Mouse (Mus musculus) NIH3T3 (cell line): ENCODE measurements around the gene Clpp.

Experiments
- DNase-seq: peaks from one replicate; pipeline ENCODE4 v3.0.0-alpha.2; 2012; ENCODE audit warnings: low read depth

Clpp gene

DNA sequence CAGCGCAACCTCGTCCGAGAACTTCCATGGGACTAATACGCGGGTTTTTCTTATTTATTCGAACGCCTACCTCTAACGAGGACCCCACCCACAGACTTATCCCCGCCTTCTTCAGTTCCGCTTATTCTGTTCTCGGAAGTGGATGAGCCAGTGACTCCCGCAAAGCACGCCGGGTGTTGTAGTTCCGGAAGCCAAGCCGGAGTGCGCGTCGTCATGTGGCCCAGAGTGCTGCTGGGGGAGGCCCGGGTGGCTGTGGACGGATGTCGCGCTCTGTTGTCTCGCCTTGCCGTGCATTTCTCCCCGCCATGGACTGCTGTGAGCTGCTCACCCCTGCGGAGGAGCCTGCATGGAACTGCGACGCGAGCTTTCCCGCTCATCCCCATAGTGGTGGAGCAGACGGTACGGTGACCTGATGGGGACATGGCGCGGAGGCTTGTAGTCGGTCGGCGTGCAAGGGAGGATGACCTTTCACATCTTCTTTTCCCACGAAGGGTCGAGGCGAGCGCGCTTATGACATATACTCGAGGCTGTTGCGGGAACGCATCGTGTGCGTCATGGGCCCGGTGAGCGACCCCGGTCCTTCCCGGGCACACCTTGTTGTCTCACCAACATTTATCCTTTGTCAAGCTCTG is at the start of gene Clpp:
Gene Clpp (plus strand): TSS at position 191 of the 632 bp plus-strand sequence.
- peak; percentile 97 for DNase-seq

GRCm38 (mm10) chr17:56950915-56951314 is 39.2 kb upstream of the Clpp start:
- peak; percentile 78 for DNase-seq

GRCm38 (mm10) chr17:56952639-56953038 is 37.5 kb upstream of the Clpp start:
- no peak for DNase-seq

- no peak for DNase-seq
These were observed 35.2 kb upstream of the Clpp start for GRCm38 (mm10) chr17:56954871-56955270.

DNA sequence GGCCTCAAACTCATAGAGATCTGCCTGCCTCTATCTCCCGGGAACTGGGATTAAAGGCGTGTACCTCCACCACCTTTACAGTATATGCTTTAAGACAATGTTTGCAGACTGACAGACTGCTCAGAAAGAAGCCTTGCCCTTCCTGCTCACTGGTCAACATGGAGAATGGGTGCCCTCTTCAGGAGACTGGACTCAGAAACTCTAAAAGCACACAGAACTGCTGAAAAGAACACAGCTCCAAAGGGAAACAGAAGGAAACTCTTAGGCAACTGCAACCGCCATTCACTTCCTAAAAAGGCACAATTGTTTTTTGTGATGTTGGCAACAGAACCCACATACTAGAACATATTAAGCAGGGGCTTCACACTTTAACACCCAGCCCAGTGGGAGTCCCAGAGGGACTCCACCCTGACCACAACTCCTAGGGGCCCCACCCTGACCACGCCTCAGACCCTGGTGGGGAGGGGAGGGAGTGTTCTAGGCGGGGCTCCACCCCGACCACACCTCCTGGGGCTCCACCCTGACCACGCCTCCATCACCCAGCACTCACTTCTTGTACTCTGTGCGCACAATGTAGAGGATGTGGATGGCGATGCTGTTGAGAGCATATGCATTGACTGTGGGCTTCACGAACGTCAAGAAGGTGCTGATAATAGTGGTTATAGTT is 32.2 kb upstream of the Clpp start:
- peak; percentile 63 for DNase-seq

GRCm38 (mm10) chr17:56958667-56959066 is 31.4 kb upstream of the Clpp start:
- no peak for DNase-seq

DNA sequence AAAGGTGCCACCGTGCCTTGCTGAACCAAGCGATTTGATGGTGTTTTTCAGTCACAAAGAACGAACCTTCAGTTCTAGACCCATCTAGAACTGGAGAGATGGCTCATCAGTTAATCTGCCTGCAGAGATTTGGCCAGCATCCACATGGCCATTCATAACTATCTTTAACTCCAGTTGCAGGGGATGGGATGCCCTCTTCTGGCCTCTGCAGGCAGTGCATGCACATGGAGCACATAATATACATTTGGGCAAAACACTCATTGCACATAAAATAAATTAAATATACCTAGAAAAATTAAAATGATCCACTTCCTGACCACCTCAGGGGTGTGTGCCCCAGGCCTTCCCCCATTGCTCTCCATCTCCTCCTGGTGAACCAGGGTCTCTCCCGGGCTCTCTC is 28.2 kb upstream of the Clpp start:
- peak; percentile 39 for DNase-seq

DNA sequence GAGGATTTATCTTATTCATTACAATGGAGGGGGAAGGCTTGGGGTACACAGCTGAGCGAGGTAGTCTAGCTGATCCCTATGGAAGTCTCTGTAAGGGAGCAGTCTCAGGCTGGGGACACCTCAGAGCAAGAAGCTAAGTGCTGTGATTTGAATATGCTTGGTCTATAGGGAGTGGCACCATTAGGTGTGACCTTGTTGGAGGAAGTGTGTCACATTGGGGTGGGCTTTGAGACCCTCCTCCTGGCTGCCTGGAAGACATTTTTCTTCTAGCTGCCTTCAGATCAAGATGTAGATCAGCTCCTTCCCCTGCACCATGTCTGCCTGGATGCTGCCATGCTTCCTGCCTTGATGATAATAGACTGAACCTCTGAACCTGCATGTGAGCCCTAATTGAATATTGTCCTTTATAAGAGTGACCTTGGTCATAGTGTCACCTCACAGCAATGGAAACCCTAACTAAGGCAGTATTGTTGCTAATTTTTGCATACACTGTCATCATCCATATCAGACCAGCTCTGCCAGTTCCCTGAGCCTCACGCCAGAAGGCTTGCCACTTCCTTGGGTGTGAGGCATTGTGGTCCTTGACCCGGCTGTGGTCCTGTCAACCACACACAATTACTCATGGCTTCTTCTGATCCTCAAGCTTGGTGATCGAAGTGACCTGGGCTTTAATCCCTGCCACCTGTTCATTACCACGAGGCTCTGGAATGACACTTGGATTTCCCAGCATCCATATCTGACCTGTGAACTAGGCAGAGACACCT is 27.3 kb upstream of the Clpp start:
- no peak for DNase-seq

GRCm38 (mm10) chr17:56963646-56964045 is 26.5 kb upstream of the Clpp start:
- DNase-seq: no peak

GRCm38 (mm10) chr17:56969321-56969720 is 20.8 kb upstream of the Clpp start:
- no peak for DNase-seq

GRCm38 (mm10) chr17:56970081-56970480 is 20.0 kb upstream of the Clpp start:
- no peak for DNase-seq

DNA sequence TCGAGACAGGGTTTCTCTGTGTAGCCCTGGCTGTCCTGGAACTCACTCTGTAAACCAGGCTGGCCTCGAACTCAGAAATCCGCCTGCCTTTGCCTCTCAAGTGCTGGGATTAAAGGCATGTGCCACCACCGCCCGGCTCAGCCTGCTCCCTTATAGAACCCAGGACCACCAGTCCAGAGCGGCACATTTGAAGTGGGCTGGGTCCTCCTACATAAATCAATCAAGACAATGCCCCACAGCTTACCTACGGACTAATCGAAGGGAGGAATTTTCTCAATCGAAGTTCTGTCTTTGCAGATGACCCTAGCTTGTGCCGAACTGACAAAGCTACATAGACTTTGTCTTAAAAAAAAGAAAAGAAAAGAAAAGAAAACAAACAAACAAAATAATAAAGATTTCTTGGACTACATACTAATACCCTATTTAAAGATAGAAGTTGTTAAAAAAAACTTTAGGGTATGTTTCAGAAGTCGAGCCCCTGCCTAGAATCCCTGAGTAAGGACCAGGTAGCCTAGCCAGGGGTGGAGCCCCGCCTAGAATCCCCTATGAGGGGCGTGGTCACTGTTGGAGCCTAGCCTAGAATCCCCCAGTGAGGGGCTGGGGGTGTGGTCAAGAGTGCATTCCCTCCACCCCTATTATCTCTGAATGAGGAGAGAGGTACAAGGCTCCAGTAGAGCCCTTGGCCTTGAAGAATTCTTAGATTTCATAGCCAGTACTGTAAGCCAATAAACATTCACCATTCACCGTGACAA is 16.0 kb upstream of the Clpp start:
- DNase-seq: no peak

DNA sequence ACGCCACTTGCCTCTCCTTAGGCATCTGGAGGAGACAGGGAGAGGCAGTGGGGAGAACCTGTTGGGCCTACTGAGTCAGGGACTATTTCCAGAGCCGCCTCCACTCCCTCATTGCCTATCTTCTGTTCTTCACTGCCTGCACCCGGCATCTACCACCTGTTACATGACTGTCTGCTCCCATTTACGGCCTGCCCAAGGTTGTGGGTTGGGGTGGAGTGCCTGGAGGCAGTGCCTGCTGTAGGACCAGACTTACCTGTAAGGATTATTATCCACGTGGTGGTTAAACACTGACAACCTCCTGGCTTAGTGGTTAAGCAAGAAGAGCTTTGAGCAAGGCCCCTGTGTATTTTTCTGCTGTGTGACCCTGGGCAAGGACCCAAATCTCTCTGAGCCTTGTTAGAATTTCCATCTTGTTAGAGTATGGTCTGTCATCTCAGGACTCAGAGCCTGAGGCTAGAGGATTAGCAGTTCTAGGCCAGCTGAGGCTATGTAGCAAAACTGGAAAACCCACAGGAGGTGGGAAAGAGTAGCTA is 15.3 kb upstream of the Clpp start:
- DNase-seq: no peak

DNA sequence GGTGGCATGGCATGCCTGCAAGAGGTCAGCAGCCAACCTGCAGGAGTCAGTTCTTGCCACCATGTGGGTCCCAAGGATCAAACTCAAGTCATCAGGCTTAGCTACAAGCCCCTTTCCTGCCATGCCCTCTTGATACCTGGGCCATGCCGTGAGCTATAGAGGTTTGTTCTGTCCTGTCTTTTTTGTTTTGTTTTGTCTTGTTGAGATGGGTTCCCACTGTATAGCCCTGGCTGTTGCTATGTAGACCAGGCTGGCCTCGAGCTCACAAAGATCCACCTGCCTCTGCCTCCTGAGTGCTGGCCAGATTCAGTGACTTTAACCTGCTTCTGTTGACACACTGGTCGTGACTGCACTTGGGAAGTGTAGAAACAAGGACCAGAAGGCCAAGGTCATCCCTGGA is 14.7 kb upstream of the Clpp start:
- no peak for DNase-seq

DNA sequence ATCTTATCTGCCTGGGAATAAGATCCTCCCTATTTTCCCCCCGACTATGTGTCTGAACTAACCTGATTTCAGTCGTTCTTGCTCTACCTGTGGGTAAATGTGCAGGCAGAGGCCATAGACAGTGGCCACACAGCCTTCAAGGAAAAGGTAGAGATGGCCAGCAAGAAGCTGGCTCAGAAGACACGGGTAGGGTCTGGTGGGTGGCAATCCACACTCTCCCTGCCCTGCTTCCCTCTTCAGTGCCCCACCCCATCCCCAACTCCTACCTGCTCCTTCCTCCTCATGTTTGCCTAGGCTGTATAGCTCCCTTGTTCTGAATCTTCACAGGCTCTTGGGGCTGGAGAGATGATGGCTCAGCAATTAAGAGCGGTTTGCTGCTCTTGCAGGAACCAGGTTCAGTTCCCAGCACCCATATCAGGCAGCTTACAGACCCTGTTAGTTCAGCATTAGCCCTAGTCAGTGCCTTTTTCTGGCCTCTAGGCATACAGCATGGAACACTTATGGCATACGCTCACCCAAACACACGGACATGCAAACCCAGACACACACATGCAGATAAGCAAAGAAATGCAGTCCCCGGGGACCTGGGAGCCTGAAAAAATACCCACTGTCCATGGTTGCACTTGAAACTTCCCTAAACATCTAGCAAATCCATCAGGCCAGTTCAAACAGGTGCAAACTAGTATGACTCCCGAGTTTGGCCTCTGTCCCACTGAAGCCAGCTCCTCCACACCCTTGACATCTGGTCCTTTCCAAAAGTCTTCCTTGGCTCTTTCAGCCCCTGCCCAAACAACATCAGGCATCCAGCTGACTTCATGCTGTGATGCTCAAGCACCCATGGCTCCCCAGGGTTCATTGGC is 13.3 kb upstream of the Clpp start:
- no peak for DNase-seq

- no peak for DNase-seq
These were observed 10.6 kb upstream of the Clpp start for GRCm38 (mm10) chr17:56979524-56979923.

GRCm38 (mm10) chr17:56981049-56981448 is 9.1 kb upstream of the Clpp start:
- DNase-seq: no peak

DNA sequence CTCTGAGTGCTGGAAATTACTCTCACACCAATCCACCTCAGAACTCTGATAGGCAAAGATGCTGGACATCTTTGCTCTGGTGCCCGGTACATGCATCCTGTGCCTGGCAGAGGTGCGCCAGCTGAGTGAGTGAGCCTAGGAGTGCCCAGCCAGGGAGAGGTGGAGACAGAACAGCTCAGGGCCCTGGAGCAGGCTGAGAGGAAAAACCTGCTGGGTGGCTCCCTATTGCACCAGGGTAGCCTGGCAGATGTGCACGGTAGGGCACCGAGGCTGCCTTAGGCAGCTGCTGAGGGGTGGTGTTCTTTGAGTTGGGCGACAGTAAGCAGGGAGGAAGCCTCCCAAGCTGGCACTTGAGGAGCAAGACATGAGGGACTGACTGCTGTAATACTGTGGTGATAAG is 8.1 kb upstream of the Clpp start, which contains the start of gene Acer1:
Gene Acer1 (minus strand): TSS at position 114 of the 400 bp plus-strand sequence.
- no peak for DNase-seq

DNA sequence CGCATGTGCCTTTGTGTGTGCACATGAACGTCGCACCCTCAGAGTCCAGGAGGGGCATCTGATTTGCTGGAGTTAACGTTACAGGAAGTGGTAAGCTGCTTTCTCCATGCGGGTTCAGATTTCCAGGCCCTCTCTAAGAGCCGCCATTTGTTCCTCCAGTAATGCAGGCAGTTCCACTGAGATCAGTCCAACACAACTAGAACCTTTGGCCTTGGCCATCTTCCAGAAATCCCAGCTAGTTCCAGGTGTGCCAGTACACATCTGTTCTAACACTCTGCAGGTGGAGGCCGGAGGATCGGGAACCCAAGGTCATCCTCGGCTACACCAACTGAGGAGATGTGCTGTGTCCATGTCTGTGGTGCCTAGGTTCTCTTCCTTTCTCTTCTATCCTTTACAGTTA is 5.2 kb upstream of the Clpp start:
- no peak for DNase-seq

DNA sequence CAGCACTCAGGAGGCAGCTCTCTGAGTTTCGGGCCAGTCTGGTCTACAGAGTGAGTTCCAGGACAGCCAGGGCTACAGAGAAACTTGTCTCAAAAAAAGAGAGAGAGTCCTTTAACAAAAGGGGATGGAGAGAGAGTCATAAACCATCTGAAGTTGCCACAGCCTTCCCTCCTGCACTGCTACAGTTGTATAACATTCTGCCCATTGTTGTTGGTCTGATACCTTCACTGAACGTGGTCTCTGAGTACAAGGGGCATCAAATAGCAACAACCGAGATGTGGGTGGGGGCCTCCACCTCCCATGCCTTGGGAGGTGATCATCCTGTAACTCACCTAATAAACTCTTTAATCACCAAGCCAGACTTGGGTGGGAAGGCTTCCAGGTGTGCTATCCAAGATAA is 4.4 kb upstream of the Clpp start:
- DNase-seq: no peak
